Mouse (Mus musculus): ENCODE measurements at regions not wholly inside any gene's neighbourhood (a gene's known extent, or its start where the extent isn't known, plus 50 kb on each side); places are given as distances from the start of the nearest gene placed in this dataset.

DNA sequence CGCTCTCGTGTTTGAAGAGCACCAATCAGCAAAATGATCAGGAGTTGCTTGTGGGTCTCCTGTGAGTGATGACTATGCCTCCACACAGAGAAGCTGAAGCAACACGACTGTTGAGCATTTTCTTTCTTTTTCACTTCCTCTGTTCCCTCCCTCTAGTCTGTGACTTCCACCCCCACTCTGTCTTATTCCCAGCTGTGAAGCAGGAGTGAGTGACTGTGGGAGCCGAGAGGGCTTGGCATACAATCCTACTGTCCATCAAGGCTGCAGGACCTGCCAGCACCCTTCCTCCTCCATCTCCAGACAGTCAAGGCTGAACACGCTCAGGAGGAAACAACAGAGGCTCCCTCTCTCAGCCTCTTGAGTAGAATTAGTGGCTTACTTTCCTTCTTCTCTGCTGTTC is 401.3 kb downstream of the Plcl1 start:
- ATAC-seq = peak; percentile 39

DNA sequence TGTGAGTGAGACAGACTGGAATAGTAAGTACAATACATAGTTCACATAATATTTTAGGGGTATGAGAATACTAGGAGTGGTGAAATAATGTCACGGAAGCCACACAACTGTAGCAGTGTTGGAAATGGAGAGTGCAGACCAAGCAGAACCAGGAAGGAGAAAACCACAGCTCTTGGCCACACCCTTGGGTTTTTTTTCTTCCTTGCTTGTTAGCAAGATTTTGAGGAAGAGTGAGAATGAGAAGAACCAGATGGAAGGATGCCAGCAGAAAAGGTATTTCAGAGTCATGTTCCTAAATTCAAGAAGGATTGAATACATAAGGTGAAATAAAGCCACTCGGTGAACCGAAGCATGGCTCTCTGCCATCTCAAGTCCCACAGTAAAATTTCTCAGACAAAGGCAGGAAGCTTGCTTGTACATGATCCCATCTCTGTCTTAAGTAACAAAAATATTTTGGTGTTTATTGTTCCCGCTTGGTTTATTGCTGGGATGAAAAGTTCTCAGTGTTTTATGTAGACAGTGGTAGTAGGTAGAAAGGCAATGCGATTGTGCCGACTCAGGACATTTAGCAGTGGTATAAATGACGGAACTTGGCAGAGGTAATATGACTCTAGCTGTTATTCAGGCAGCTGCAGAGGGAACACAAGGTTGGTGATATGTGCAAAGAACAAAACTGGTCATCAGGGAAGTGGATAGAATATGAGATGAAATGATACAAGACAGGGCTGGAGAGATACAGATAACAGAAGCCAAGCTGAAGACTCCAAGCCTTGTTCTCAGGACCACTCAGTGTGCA is 403.2 kb downstream of the Plcl1 start:
- no peak for ATAC-seq

DNA sequence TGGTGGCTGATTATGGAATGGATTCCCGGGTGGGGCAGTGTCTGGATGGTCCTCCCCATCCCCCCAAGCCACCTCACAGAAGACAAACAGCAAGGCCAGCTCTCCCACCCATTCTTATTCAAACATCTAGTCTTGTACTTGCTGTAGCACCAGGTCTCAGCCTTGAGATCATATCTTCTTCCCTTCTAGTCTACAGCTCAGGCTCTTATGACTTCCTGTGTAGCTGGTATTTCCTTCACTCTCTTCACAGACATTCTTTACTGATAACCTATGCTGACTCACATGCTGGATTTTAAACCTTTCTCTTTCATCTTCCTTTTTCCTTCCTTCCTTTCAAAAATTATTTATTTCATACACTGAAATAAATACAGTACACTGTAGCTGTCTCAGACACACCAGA is 406.8 kb downstream of the Plcl1 start:
- peak; percentile 54 for ATAC-seq

DNA sequence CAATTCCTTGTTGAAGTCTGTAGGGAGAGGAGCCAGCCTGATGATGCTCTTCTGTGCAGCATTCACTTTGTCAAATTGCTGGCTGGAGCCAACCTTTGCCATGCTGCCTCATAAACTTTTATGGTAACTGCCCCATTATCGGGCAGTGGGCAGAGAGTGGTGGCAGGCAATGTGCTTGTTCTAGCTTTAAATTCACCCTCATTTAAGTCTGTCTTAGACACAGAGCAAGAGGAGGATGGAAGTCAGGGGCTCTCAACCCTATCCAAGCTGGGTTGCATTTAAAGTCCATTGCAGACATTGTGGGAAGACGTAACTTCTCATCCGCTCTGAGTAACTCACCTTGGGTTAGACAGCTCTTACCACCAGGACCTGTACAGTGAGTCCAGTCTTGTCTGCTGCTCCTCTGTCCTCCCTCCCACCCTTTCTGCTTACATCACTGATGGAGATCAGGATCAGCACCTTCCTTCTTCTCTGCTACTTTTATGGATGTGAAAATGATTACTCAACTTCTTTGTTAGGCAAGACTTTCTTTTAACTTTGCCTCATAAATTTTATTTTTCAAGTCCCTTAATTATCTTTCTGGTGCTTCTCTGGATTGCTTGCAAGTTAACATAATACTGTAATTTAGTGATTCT is 415.3 kb downstream of the Plcl1 start:
- ATAC-seq = no peak

DNA sequence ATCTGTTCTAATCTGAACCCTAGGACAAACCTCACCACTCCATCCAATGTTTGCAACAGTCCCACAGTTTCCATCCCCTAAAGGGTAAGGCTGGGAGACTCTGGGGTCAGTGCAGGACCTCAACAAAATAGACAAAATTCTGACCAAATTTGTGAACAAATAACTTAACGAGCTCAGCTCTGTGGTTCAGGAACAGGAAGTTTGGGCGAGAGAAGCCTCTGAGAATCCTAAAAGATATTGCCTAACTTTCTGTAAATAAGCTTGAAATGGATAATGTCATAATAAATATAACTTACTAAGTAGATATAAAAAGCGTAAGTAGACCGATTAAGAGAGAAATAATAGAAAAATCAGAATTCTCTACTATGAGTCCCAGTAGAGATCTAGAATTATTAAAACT is 416.9 kb downstream of the Plcl1 start:
- ATAC-seq = no peak

DNA sequence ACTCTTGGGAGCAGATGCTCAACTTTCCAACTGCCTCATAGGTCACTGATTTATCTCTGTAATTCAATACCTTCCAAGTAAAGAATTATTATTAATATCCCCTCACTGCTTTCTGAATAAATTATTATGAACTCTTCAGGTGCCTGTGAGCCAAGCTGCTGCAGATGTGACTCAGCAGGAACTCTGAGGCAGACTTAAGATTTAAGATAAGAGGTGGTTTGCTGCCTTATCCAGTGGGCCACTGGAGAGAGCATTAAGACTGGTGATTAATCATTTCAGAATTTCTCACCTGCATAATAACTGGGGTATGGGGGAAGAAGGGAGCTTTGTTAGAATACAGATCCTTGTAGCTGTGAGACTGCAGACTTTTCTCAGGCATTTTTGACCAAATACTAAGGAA is 421.5 kb downstream of the Plcl1 start:
- no peak for ATAC-seq

DNA sequence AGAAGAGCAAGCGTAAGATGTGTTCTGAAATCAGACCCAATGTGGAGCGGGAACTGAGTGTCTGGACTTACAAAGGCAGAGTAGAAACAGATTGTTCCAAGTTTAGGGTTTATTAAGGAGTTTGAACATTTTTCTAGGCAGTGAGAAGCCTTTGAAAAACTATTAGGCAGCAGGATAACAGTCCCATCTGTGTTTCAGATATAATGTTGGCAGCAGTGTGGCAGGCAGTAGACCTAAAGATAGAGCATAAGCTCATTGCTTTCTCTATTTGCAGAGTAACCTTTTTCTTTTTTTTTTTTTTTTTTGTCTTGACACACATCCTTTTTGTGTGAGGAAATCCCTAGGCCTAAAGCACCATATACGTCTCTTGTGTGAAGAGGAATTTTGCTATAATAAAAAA is 429.6 kb downstream of the Plcl1 start:
- no peak for ATAC-seq

DNA sequence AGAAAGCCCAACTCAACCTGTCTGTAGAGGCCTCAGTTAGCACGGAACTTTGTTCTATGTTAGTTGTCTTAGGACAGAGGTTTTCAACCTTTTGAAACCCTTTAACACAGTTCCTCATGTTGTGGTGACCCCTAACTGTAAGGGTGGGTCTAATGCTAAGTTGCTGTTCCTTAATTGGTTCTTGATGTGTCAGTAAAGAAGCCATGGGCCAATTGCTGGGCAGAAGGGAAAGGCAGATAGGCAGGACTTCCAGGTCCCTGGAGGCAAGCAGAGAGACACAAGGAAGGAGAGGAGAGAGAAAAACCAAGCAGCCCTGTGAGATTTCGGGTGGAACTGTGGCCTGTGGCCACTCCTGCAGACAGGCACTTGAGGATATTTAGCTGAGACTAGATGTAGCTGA is 431.0 kb downstream of the Plcl1 start:
- no peak for ATAC-seq

DNA sequence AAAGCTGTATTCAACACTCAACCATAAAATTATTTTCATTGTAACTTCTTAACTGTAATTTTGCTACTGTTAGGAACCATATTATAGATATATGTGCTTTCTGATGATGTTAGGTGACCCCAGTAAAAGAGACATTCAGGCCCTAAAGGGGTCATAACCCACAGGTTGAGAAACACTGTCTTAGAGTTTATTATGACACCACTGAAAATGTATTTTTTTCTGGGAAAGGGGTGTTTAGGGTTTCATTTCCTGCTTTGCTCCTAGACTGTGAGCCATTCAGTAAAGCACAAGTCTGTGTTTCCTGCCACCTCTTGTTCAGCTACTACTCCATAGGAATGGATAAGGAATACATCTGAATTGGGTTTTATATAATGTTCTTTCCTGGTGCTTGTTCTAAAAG is 431.6 kb downstream of the Plcl1 start:
- ATAC-seq = no peak

DNA sequence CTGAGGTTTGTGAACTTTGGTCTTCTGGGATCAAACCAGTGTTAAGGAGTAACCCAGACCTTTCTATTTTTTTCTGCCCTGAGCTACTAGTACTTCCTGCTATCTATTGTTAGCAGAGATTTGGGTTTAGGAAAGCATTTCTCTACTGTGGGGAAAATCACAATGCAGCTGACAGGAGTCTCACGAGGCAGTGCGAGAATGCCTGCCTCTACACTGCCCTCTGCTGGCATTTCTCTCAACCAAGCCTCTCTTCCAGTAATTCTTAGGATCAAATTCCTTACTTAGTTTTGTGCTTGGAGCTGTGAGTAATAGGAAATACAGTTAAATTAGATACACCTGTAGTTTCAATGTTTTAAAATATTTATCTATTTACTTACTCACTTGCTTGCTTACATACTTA is 432.4 kb downstream of the Plcl1 start:
- ATAC-seq = no peak

DNA sequence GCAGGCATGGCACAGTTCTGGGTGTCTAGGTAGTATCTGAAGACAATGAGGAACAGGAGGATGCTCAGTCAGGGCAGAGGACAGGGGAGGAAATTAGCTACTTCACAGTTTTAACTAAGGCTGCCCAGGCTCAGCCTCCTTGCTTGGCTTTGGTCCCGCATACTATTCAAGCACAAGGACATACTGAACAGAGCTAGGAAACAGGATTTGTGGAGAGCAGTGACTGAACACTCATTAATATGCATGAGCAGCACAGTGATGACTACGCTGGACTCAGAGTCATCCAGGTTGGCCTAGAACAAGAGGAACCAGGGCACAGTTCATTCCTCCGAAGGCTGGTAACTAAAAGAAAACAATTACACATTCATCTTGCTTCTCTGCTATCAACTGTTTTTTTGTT is 443.1 kb downstream of the Plcl1 start:
- ATAC-seq = no peak

DNA sequence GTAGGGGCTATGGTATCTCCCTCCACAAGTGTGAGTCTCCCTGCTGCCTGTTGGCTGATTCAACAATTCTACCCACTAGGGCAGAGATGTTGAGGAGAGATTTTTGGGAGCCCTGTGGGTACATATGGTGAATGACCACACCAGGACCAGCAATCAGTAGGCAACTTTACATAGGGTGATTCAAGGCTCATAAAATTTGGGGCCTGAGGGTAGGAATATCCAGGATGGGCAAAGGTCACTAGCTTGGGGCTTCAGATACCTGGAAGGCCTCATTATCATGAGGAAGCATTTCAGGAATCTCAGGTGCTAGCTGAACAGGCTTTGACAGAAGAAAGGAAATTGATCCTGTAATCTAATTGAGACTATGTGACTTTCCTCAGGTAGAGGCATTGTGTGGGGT is 446.6 kb downstream of the Plcl1 start:
- no peak for ATAC-seq

DNA sequence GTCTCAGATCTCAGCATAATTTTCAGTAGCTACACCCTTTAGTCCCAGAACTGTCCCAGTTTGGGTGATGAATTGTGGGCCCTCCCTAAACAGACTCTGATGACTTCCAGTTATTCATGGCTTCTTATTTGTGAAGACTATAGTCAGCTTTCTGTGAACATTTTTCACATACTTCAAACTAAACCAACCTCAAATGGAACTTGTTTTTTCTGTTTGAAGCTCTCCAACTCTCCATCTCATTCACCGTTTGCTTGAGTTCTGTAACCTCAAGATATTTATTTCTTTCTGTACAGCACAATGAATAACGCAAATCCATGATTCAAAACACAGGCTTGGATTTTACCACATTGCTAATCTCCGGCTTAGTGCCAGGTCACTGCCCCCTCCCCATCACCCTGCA is 453.4 kb downstream of the Plcl1 start:
- ATAC-seq = no peak

DNA sequence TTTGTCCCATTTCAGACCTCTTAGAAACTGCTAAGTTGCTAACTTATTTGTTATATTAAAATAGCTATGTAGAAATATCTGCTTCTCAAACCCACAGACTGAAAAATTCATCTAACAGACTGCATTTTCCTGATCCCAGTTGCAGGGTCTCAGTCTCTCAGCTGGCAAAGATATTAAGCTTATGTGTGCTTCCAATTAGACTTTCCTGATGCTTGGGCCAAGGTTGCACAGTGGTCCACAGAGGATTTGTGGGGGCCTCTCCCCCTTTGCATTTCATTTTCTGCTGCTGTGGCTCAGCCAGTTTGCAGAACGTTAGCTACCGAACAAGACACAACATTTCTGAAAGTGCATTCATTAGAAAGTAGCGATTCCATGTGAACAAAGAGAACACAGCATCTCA is 457.4 kb downstream of the Plcl1 start:
- ATAC-seq = no peak

DNA sequence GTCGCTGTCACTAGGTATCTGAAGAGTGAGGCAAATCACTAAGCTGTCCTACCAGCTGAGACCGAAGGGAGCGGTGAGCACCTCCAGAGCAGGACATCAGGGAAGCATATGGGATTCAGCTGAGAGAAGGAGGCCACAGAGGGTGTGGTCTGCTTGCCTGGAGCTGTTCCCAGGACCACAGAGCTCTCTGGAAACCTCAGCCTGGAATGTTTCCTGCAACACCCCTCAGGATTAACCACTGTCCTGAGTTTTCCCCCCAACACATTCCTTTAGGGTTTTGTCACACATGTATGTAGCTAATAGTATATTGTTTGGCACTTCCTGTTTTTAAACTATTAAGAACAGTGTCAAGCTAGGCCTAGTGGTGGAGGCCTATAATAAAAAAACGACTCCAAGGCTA is 459.6 kb downstream of the Plcl1 start:
- ATAC-seq = no peak

DNA sequence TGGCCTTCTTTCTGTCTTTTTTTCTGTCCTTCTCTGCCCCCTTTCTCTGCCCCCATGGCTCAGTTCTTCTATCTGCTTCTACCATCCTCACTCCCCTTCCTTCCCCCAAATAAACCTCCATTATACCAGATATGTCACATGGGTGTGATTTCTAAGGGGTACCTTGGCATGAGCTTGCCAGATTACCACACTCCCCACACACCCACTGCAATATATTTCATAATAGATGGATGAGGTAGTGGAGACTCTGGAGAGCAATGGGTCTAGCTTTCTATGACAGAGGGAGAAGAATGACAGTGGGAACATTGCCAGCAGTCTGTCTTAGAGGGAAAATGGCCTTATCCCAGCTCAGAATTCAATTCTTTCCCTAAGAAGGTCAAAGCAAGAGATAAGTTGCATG is 461.0 kb downstream of the Plcl1 start:
- ATAC-seq = no peak

DNA sequence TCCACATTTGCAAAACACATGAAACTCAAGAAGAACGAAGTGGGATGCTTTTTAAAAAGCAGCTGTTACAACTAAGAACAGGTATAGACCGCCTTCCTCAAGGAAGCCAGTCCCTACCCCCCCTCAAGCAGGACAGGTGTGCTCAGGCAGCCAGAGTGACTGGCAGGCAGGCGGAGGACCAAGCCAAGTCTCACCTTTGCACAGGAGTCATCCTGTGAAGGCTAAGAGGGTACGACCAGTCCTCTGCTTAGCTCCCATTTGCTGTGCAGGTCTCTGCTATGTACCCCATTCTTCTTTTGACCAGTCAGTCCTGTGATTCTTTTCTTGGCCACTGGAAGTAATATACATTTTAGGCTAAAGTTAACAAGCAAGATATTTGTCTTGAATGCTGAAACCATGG is 467.9 kb downstream of the Plcl1 start:
- no peak for ATAC-seq

DNA sequence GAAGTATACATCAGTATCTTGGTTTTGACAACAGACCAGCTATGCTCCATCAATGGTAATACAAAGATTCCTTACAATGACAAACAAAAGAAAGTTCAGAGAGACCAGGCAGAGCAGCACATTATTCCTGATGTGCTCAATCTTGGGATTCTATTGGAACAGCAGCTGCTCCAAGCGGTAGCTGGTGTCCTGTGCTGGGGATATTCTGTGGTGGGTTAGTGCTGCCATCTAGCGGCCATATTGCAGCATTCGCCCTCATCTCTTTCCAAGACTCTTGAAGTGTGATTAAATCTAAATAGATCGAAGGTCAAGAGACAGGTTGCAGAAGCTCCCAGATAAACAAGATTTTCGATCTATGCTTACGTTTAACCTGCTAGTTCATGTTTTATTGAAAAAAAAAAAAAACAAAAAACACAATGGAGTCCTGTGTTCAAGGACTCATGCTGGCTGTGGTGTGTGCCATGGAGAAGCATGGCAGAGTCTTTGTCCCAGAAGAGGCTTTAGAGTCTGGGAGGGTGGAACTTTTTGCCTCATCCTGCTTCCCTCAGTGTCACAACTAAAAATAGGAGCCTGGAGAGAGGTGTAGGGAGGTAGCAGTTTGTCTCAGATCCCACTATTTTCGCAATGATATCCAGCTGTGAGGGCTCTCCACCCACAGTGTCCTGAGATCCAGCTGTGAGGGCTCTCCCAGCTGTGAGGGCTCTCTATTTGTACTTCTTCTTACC is 468.6 kb downstream of the Plcl1 start:
- ATAC-seq = no peak

DNA sequence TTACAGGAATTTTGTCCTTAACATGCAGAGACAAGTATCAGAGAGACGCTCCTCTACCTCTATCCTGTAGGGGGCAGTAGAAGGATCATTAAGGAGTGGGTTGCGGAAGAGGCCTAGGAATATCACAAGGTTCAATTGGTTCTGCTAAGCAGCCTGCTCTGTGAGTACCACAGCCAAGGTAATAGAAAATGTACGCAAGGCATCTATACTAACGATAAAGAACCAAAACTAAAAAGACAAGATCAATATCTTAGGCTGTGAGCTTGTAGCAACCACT is 469.1 kb downstream of the Plcl1 start:
- no peak for ATAC-seq

DNA sequence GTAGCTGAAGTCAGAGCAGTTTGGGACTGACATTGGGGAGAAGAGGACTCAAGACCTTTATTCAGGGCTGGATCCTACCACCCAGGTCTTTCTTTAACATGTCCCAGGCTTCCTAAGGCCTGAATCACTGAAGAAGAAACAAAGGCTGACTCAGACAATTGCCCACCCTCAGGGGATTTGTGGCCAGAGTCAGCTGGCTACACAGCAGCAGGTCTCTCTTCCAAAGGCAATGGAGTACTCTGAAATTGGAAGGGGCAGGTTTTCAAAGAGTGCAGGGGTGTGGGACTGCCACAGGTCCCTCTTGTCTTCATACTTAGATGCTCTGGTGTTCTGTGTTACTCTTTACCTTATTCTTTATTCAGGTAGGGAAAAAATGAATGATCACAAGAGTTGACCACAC is 478.9 kb downstream of the Plcl1 start:
- ATAC-seq = no peak

DNA sequence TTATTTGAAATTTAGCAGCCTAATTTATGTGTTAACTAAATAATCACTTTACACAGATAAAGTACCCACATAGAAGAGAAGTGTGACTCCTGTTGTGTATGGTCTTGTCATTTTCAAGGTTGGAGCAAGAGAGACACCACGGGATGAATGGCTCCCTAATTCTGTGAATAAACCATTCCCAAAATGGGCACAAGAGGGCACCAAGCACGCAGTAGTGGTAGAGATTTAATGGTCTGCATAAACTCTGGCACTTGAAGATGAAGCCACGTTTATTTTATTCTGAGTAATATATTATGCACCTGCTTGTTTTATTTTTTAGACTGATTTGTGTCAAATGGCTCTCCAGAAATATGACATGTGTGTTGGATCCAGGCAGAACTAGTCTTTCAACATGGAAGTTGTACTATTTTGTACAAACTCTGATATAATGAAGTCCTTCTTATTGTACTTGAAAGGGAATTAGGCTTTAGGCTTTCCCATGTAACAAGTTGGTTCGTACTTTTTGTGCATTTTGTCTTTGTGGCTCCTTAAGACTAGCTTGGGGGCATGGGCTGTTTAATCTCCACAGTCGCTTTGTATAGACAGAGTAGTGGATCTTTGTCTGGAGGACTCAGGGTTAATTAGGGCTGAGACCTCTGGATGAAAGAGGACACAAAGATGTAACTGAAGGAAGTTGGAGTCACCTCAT is 480.8 kb downstream of the Plcl1 start:
- no peak for ATAC-seq

DNA sequence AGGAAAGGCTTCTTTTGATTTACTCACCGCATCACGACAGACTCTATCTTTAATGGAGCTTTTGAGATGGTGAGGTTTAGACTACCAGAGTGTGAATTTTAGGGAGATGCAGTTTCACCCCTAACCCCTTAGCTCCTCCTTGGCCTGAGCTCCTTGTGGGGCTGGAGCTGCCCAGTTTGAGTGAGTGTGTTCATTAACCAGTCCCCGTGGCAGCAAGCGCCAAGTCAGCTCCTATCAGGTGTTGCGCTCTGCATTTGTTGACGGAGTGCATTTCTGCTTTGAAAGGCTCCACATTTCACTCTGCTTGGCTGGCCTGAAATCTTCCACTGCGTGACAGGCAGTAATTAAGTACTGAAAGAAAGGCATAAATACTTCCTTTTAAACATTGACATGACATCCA is 481.7 kb downstream of the Plcl1 start:
- no peak for ATAC-seq

DNA sequence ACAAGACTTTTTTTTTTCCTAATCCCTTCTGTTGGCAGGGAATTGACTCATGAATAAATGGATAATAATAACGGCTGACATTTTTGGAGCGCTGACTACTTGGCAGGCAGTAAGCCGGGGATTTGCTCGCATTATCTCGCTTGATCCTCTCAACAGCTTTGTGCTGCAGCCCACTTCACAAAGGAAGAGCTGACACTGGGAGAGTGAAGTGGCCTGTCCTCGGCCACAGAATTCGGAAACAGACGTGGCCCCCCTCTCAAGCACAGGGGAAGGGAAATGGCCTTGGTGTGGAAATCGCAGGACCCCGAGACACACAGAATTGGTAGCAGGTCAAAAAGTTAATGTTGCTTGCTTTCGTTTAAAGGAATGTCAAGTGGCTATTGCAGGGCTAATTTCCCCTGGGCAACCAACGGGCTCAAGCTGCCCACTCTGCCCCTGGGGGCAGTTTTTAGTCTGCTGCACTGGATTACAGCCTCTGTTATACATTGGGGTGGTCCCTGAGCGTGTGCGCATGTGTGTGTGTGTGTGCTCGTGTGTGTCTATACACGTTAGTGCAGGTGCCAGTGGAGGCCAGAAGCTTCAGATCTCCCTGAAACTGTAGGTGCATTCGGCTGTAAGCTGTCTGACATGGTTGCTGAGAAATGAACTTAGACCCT is 483.1 kb downstream of the Plcl1 start:
- ATAC-seq = no peak
